Mouse (Mus musculus) liver, postnatal 0 days (tissue): ENCODE measurements around the gene Bnip1. TPM values are rescaled to one million over a fixed set of nuclear protein-coding genes. Genes with fewer than 3 reads are reported as not detected.
A peak's percentile ranks its signal among the peaks of the same experiment; 100 is the strongest.

Source experiments
- ATAC-seq: fragments of 200-750 bp; cut with Nextera tagmentation; 2 replicates; pipeline ENCODE4 v1.8.0; 2017; ENCODE audit warnings: mild to moderate bottlenecking, moderate library complexity
- DNase-seq: peaks from one replicate; pipeline ENCODE4 v3.0.0-alpha.2; 2016
- H3K27ac ChIP-seq: fragments of 300-500 bp; sonication (generic); 2 replicates; pipeline ENCODE4 v1.5.1; 2014; ENCODE audit warnings: antibody characterized with exemption, moderate library complexity, mild to moderate bottlenecking, low read depth
- H3K27me3 ChIP-seq: fragments of 300-500 bp; sonication (generic); 2 replicates; pipeline ENCODE4 v1.6.1; 2014; ENCODE audit warnings: low read length, control low read depth, mixed read lengths; ENCODE audit not compliant: insufficient read depth
- H3K36me3 ChIP-seq: fragments of 300-500 bp; sonication (generic); replicated peaks from 2 replicates; pipeline ENCODE4 v1.6.1; 2014; ENCODE audit warnings: mild to moderate bottlenecking, control low read depth, low read length, moderate library complexity, mixed read lengths; ENCODE audit not compliant: insufficient read depth
- H3K4me1 ChIP-seq: fragments of 300-500 bp; sonication (generic); 2 replicates; pipeline ENCODE4 v1.6.1; 2014; ENCODE audit warnings: antibody characterized with exemption, mild to moderate bottlenecking, control low read depth; ENCODE audit not compliant: insufficient read depth
- H3K4me2 ChIP-seq: fragments of 300-500 bp; sonication (generic); 2 replicates; pipeline ENCODE4 v1.6.1; 2014; ENCODE audit warnings: low read depth, mild to moderate bottlenecking, low read length, moderate library complexity, mixed read lengths
- H3K4me3 ChIP-seq: fragments of 300-500 bp; sonication (generic); 2 replicates; pipeline ENCODE4 v1.5.1; 2014; ENCODE audit warnings: low read depth, low read length
- H3K9ac ChIP-seq: fragments of 300-500 bp; sonication (generic); replicated peaks from 2 replicates; pipeline ENCODE4 v1.6.1; 2014; ENCODE audit warnings: mild to moderate bottlenecking, moderate library complexity
- H3K9me3 ChIP-seq: fragments of 300-500 bp; sonication (generic); 2 replicates; pipeline ENCODE4 v1.6.1; 2016; ENCODE audit warnings: mild to moderate bottlenecking, control low read depth, low read length, mixed read lengths
- CTCF ChIP-seq: sonication (generic); IDR thresholded peaks from 2 replicates; pipeline ENCODE4 v1.5.1; 2016; ENCODE audit warnings: antibody characterized with exemption, low read depth
- EP300 ChIP-seq: IDR thresholded peaks from 2 replicates; pipeline ENCODE4 v1.6.1; 2016; ENCODE audit warnings: antibody characterized with exemption, low read depth, mild to moderate bottlenecking
- WGBS: fragments of 180-500 bp; shearing (Covaris S2); extraction: QIAGEN DNeasy Blood & Tissue Kit; methylation state at CpG from one replicate; pipeline ENCODE4 v1.1.7; 2014; ENCODE audit not compliant: insufficient replicate concordance; 5-methylcytosine and 5-hydroxymethylcytosine counted together
- polyA plus RNA-seq: library from polyadenylated mRNA; unstranded; fragments of >200 nt; fragmentation: Nextera tagmentation; extraction: Ambion mirVana; gene quantifications from 2 replicates; pipeline ENCODE4 v1.2.1, GENCODE M21; 2015

The Bnip1 gene
- polyA plus RNA-seq, 1 experiment from 2014 or later = 19.7 TPM

- Histone ChIP-seq H3K4me2 (no peak overlapping the region), H3K27me3 (no peaks in the 10 kb centered on the region), H3K4me3 (no peak overlapping the region), H3K9me3 (no peaks in the 10 kb centered on the region), H3K27ac (no peak overlapping the region), H3K36me3 (no peaks in the 10 kb centered on the region), H3K9ac (no peak overlapping the region), H3K4me1 (no peaks in the 10 kb centered on the region)
- 76% methylated on average over 3 of the region's 3 CpGs for WGBS
- no peak for DNase-seq
- TF ChIP-seq EP300 (no peak), CTCF (no peak)
- ATAC-seq = no peak
Measured at GRCm38 (mm10) chr17:26802886-26803285, 22.0 kb downstream of the Bnip1 start.

GRCm38 (mm10) chr17:26812607-26813006 is 31.7 kb downstream of the Bnip1 start:
- Histone ChIP-seq H3K9me3 (no peaks in the 10 kb centered on the region), H3K4me3 (no peak overlapping the region), H3K4me2 (no peak overlapping the region), H3K36me3 (no peaks in the 10 kb centered on the region), H3K27ac (no peak overlapping the region), H3K9ac (no peak overlapping the region), H3K4me1 (no peaks in the 10 kb centered on the region), H3K27me3 (no peaks in the 10 kb centered on the region)
- WGBS = 60% methylated on average over 2 of the region's 2 CpGs
- DNase-seq = no peak
- no peak for ATAC-seq
- no peak for TF ChIP-seq CTCF
- TF ChIP-seq EP300 = no peak

- DNase-seq (no peak), ATAC-seq (no peak)
- no peak overlapping the region for H3K4me2 ChIP-seq
- TF ChIP-seq EP300 (no peak), CTCF (no peak)
- H3K4me3 ChIP-seq = no peak overlapping the region
- no peaks in the 10 kb centered on the region for H3K36me3 ChIP-seq
- no peaks in the 10 kb centered on the region for H3K4me1 ChIP-seq
- no peak overlapping the region for H3K9ac ChIP-seq
- H3K27ac ChIP-seq = no peak overlapping the region
- 62% methylated on average over 9 of the region's 9 CpGs for WGBS
- H3K9me3 ChIP-seq = no peaks in the 10 kb centered on the region
- no peaks in the 10 kb centered on the region for H3K27me3 ChIP-seq
Measured at GRCm38 (mm10) chr17:26813497-26813896, 32.6 kb downstream of the Bnip1 start.

- DNase-seq = no peak
- Histone ChIP-seq H3K4me1 (no peaks in the 10 kb centered on the region), H3K9ac (no peak overlapping the region), H3K27ac (no peak overlapping the region), H3K36me3 (no peaks in the 10 kb centered on the region), H3K9me3 (no peaks in the 10 kb centered on the region), H3K4me2 (no peak overlapping the region), H3K4me3 (no peak overlapping the region), H3K27me3 (no peaks in the 10 kb centered on the region)
- TF ChIP-seq CTCF = no peak
- no peak for TF ChIP-seq EP300
- WGBS = 49% methylated on average over 6 of the region's 6 CpGs
- ATAC-seq = no peak
Measured at GRCm38 (mm10) chr17:26816810-26817209, 35.9 kb downstream of the Bnip1 start.

GRCm38 (mm10) chr17:26817776-26818175 is 36.9 kb downstream of the Bnip1 start:
- no peaks in the 10 kb centered on the region for H3K9me3 ChIP-seq

GRCm38 (mm10) chr17:26826131-26826530 is 45.3 kb downstream of the Bnip1 start:
- no peak overlapping the region for H3K4me3 ChIP-seq

More at GRCm38 (mm10) chr17:26817776-26818175, 36.9 kb downstream of the Bnip1 start:
- ATAC-seq (no peak), DNase-seq (no peak)
- no peak for TF ChIP-seq CTCF
- TF ChIP-seq EP300 = no peak
- Histone ChIP-seq H3K27me3 (no peaks in the 10 kb centered on the region), H3K27ac (no peak overlapping the region), H3K4me3 (no peak overlapping the region), H3K36me3 (no peaks in the 10 kb centered on the region), H3K9ac (no peak overlapping the region), H3K4me2 (no peak overlapping the region), H3K4me1 (no peaks in the 10 kb centered on the region)

GRCm38 (mm10) chr17:26833806-26834205 is 52.9 kb downstream of the Bnip1 start:
- H3K27me3 ChIP-seq = peaks cover 54% of the 10 kb centered on the region
- no peak overlapping the region for H3K27ac ChIP-seq
- H3K4me3 ChIP-seq = no peak overlapping the region
- DNase-seq (no peak), ATAC-seq (no peak)
- H3K9me3 ChIP-seq = 0 out of 2 replicates have a peak, but pooled peaks cover 5% of the 10 kb centered on the region
- H3K36me3 ChIP-seq = no peaks in the 10 kb centered on the region
- 64% methylated on average over 2 of the region's 2 CpGs for WGBS
- TF ChIP-seq EP300 (no peak), CTCF (no peak)
- no peak overlapping the region for H3K9ac ChIP-seq
- no peaks in the 10 kb centered on the region for H3K4me1 ChIP-seq
- H3K4me2 ChIP-seq = no peak overlapping the region

More at GRCm38 (mm10) chr17:26826131-26826530, 45.3 kb downstream of the Bnip1 start:
- Histone ChIP-seq H3K4me2 (no peak overlapping the region), H3K9ac (no peak overlapping the region), H3K9me3 (0 out of 2 replicates have a peak, but pooled peaks cover 5% of the 10 kb centered on the region), H3K27me3 (peaks cover 7% of the 10 kb centered on the region; the same call in 1 of the 2 replicates), H3K27ac (no peak overlapping the region), H3K36me3 (no peaks in the 10 kb centered on the region), H3K4me1 (no peaks in the 10 kb centered on the region)
- no peak for TF ChIP-seq CTCF
- TF ChIP-seq EP300 = no peak
- 68% methylated on average over 15 of the region's 17 CpGs for WGBS
- peak; percentile 6 for DNase-seq
- ATAC-seq = no peak
